Mouse (Mus musculus): ENCODE results near the gene H2-M10.6. TPM values are rescaled to one million over a fixed set of nuclear protein-coding genes. Genes with fewer than 3 reads are reported as not detected.

Gene H2-M10.6
- polyA plus RNA-seq (2014; fragmentation: Illumina TruSeq; extraction: RNeasy Lipid Tissue Mini Kit (QIAGEN cat#74804); ENCODE audit: low read depth, low replicate concordance), result not detected

DNA sequence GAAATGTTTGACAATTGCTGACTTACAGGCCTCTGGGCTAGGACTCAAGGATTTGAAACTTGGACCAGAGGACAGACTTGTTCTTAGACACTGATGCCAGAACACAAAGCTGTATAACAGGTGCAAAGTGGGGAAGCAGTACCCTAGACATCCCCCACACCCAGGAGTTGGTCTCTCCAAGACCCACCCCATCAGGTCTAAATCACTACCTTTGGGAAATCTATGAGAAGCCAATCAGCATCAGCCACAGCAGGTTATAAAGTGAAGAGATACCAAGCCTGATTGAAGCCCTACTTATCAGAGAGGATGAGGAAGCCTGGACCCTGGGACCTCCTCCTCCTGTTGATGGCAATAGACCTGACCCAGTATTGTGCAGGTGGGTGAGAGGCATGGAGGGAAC, at the start of gene H2-M10.6:
TSS of gene H2-M10.6 (plus strand) at position 301 of the 400 bp plus-strand sequence.

DNA sequence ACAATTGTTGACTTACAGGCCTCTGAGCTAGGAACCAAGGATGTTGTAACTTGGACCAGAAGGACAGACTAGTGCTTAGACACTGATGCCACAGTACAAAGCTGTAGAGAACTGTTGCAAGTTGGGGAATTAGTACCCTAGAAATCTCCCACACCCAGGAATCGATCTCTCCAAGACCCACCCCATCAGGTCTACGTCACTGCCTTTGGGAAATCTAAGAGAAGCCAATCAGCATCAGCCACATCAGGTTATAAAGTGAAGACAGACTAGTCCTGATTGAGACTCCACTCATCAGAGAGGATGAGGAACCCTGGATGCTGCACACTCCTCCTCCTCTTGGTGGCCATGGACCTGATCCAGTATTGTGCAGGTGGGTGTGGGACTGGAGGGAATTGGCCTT, 39.4 kb upstream of the H2-M10.6 start, which contains the start of gene H2-M10.5:
TSS of gene H2-M10.5 (plus strand) at position 301 of the 400 bp plus-strand sequence.

DNA sequence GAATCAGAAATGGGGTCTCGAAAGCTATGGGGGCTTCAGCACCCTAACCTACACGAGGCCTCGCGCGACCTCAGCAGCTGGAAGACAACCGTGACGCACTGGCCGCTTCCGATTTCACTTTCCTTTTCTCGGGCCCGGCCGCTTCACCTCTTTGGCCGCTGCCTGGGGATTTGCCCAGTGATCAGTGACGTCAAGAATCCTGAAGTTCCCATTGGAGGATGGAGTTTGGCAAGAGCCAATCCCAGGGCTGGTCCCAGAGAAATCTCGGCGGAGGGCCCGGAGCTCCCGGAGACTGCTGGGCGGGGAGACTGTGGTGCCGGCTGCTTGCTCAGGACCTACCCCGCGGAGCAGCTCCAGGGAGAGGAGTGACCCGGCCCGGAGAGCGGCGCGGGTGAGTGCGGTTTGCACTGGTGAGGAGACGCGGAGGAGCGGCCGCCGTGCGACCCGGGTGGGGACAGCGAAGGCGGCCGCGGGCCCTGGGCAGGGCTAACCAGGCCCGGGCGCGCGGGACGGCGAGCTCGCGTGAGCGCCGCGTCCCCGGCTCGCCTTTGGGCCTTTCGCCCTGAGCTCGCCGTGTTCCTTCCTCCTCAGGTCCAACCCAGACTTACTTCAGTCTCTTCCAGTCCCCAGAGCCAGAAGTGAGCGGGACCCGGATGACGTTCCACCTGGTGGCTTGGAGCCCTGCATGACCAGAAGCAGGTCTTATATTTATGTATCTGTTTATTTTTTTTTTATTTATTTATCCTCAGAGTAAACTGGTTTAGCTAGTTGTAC, 25.1 kb downstream of the H2-M10.6 start, which contains the start of gene Trim26:
TSS of gene Trim26 (plus strand) at position 261 of the 774 bp plus-strand sequence.

Other genes with a start within 250 kb of the H2-M10.6 start
- not detected for gene H2-M9, start 169.5 kb upstream of the H2-M10.6 start, polyA plus RNA-seq (2014; fragmentation: Illumina TruSeq; extraction: RNeasy Lipid Tissue Mini Kit (QIAGEN cat#74804); ENCODE audit: low read depth, low replicate concordance)
- gene H2-M1, start 140.0 kb upstream of the H2-M10.6 start, polyA plus RNA-seq (2014; fragmentation: Illumina TruSeq; extraction: RNeasy Lipid Tissue Mini Kit (QIAGEN cat#74804); ENCODE audit: low read depth, low replicate concordance), result not detected
- gene H2-M10.5, start 39.3 kb upstream of the H2-M10.6 start, polyA plus RNA-seq (2014; fragmentation: Illumina TruSeq; extraction: RNeasy Lipid Tissue Mini Kit (QIAGEN cat#74804); ENCODE audit: low read depth, low replicate concordance), result not detected
- 21.2 TPM for gene Trim26, start 25.0 kb downstream of the H2-M10.6 start, polyA plus RNA-seq (2014; fragmentation: Illumina TruSeq; extraction: RNeasy Lipid Tissue Mini Kit (QIAGEN cat#74804); ENCODE audit: low read depth, low replicate concordance)
- gene Trim15, start 55.0 kb downstream of the H2-M10.6 start, polyA plus RNA-seq (2014; fragmentation: Illumina TruSeq; extraction: RNeasy Lipid Tissue Mini Kit (QIAGEN cat#74804); ENCODE audit: low read depth, low replicate concordance), result not detected
- gene Trim10, start 57.4 kb downstream of the H2-M10.6 start, polyA plus RNA-seq (2014; fragmentation: Illumina TruSeq; extraction: RNeasy Lipid Tissue Mini Kit (QIAGEN cat#74804); ENCODE audit: low read depth, low replicate concordance), result not detected
- gene Trim40, start 78.0 kb downstream of the H2-M10.6 start, polyA plus RNA-seq (2014; fragmentation: Illumina TruSeq; extraction: RNeasy Lipid Tissue Mini Kit (QIAGEN cat#74804); ENCODE audit: low read depth, low replicate concordance), result not detected
- gene Trim31, start 85.9 kb downstream of the H2-M10.6 start, polyA plus RNA-seq (2014; fragmentation: Illumina TruSeq; extraction: RNeasy Lipid Tissue Mini Kit (QIAGEN cat#74804); ENCODE audit: low read depth, low replicate concordance), result not detected
- not detected for gene Rnf39, start 130.7 kb downstream of the H2-M10.6 start, polyA plus RNA-seq (2014; fragmentation: Illumina TruSeq; extraction: RNeasy Lipid Tissue Mini Kit (QIAGEN cat#74804); ENCODE audit: low read depth, low replicate concordance)
- gene Ppp1r11, start 139.6 kb downstream of the H2-M10.6 start, polyA plus RNA-seq (2014; fragmentation: Illumina TruSeq; extraction: RNeasy Lipid Tissue Mini Kit (QIAGEN cat#74804); ENCODE audit: low read depth, low replicate concordance), result 163 TPM
- gene Znrd1, start 146.4 kb downstream of the H2-M10.6 start, polyA plus RNA-seq (2014; fragmentation: Illumina TruSeq; extraction: RNeasy Lipid Tissue Mini Kit (QIAGEN cat#74804); ENCODE audit: low read depth, low replicate concordance), result 36.6 TPM
- gene Znrd1as, start 146.4 kb downstream of the H2-M10.6 start, polyA plus RNA-seq (2014; fragmentation: Illumina TruSeq; extraction: RNeasy Lipid Tissue Mini Kit (QIAGEN cat#74804); ENCODE audit: low read depth, low replicate concordance), result 458 TPM
- gene 2410137M14Rik, start 169.1 kb downstream of the H2-M10.6 start, polyA plus RNA-seq (2014; fragmentation: Illumina TruSeq; extraction: RNeasy Lipid Tissue Mini Kit (QIAGEN cat#74804); ENCODE audit: low read depth, low replicate concordance), result 0.97 TPM
- gene H2-M5, start 177.4 kb downstream of the H2-M10.6 start, polyA plus RNA-seq (2014; fragmentation: Illumina TruSeq; extraction: RNeasy Lipid Tissue Mini Kit (QIAGEN cat#74804); ENCODE audit: low read depth, low replicate concordance), result 0.97 TPM
- gene Zfp57, start 189.0 kb downstream of the H2-M10.6 start, polyA plus RNA-seq (2014; fragmentation: Illumina TruSeq; extraction: RNeasy Lipid Tissue Mini Kit (QIAGEN cat#74804); ENCODE audit: low read depth, low replicate concordance), result 27.4 TPM
- gene Mog, start 211.2 kb downstream of the H2-M10.6 start, polyA plus RNA-seq (2014; fragmentation: Illumina TruSeq; extraction: RNeasy Lipid Tissue Mini Kit (QIAGEN cat#74804); ENCODE audit: low read depth, low replicate concordance), result not detected
- 10.9 TPM for gene Gabbr1, start 233.8 kb downstream of the H2-M10.6 start, polyA plus RNA-seq (2014; fragmentation: Illumina TruSeq; extraction: RNeasy Lipid Tissue Mini Kit (QIAGEN cat#74804); ENCODE audit: low read depth, low replicate concordance)

All from testis, adult 10 weeks (tissue).